Comparison of ENCODE assay signal across 8 mouse cellular contexts in genomic region chr2:132879261-132880044, GRCm38 (mm10). TPM values are rescaled to one million over a fixed set of nuclear protein-coding genes. Genes with fewer than 3 reads are reported as not detected.
DNase-seq lines count a peak whose midpoint lies in the region; ATAC-seq lines count a peak whose summit lies in the region.

No protein-coding gene starts in this region.

- DNase-seq in heart, adult 11 months: peak; percentile 91
- DNase-seq in heart, postnatal 25 days (ENCODE audit: low spot score): no peak
- DNase-seq in layer of hippocampus, postnatal 36 days: peak; percentile 27 to 37
- peak; percentile 43 for DNase-seq in yolk sac, embryonic 10.5 days (ENCODE audit: low spot score)

- H3K9ac ChIP-seq in heart, embryonic 15.5 days: peak overlapping the region; percentile 44
- H3K9ac ChIP-seq in midbrain, embryonic 16.5 days (ENCODE audit: low read depth, low read length): peak overlapping the region; percentile 68

- no peaks in the 10 kb centered on the region for H3K9me3 ChIP-seq in heart, embryonic 15.5 days (replicated peaks)
- H3K9me3 ChIP-seq in midbrain, embryonic 16.5 days (replicated peaks; ENCODE audit: control insufficient read depth, low read length, poor library complexity, severe bottlenecking): no peaks in the 10 kb centered on the region

- peak; percentile 32 for ATAC-seq in CD4-positive, CD25-positive, alpha-beta regulatory T cell, adult 4 months
- ATAC-seq in common myeloid progenitor, adult 5-6 weeks (replicated peaks; ENCODE audit: low read depth, poor library complexity, severe bottlenecking): peak; percentile 70
- ATAC-seq in heart, embryonic 15.5 days (replicated peaks; ENCODE audit: insufficient number of reproducible peaks, insufficient read depth, low FRiP score, low read depth): peak; percentile 20; the same call in 1 of the 2 replicates
- peak; percentile 89 for ATAC-seq in midbrain, embryonic 16.5 days

- H3K4me2 ChIP-seq in heart, embryonic 15.5 days: peak overlapping the region; percentile 90
- H3K4me2 ChIP-seq in midbrain, embryonic 16.5 days (ENCODE audit: low read length): peak overlapping the region; percentile 58

- H3K4me1 ChIP-seq in heart, embryonic 15.5 days (replicated peaks): peaks cover 14% of the 10 kb centered on the region
- H3K4me1 ChIP-seq in midbrain, embryonic 16.5 days (ENCODE audit: control insufficient read depth, insufficient read depth, low read length): peaks cover 6% of the 10 kb centered on the region; the same call in 1 of the 2 replicates

- H3K27ac ChIP-seq in heart, embryonic 15.5 days: no peak overlapping the region
- no peak overlapping the region for H3K27ac ChIP-seq in midbrain, embryonic 16.5 days (ENCODE audit: low read length)

- intact Hi-C loops in heart, postnatal 25 days (cut with DNase I): no loop called here

- peaks cover 54% of the 10 kb centered on the region for H3K27me3 ChIP-seq in heart, embryonic 15.5 days
- H3K27me3 ChIP-seq in midbrain, embryonic 16.5 days (ENCODE audit: control insufficient read depth, insufficient read depth, low read depth, low read length): peaks cover 28% of the 10 kb centered on the region

- no peaks in the 10 kb centered on the region for H3K36me3 ChIP-seq in heart, embryonic 15.5 days
- H3K36me3 ChIP-seq in midbrain, embryonic 16.5 days (ENCODE audit: control insufficient read depth, insufficient read depth, low read length): no peaks in the 10 kb centered on the region

- WGBS in heart, embryonic 15.5 days: under 1% methylated on average over 58 of the region's 58 CpGs
- under 1% methylated on average over 58 of the region's 58 CpGs for WGBS in midbrain, embryonic 16.5 days

- H3K4me3 ChIP-seq in heart, embryonic 15.5 days: peak overlapping the region; percentile 54
- H3K4me3 ChIP-seq in midbrain, embryonic 16.5 days (ENCODE audit: low read depth, low read length): peak overlapping the region; percentile 46

RNA-seq across cellular contexts. Expression of gene Lrrn4, which starts 1.2 kb away (rescaled TPM):
- total RNA-seq in heart, postnatal 25 days (2021): 1 to 10 TPM; 5.5 to 8.2 TPM
- polyA plus RNA-seq in CD4-positive, CD25-positive, alpha-beta regulatory T cell, adult 4 months (2017; shearing (Covaris generic)): 1 to 10 TPM in 1 of 2 experiments, under 1 TPM in 1; 0.51 to 1.0 TPM
- total RNA-seq in common myeloid progenitor, adult 5-6 weeks (2017): 0.49 and 0.82 TPM in 2 replicates
- polyA plus RNA-seq in heart, embryonic 15.5 days (2015; fragmentation: Nextera tagmentation; extraction: Ambion mirVana): 11.7 and 15.9 TPM in 2 replicates
- total RNA-seq in layer of hippocampus, postnatal 36 days (2021): under 1 TPM; 0.43 to 0.47 TPM
- 0.46 and 0.49 TPM in 2 replicates for polyA plus RNA-seq in midbrain, embryonic 16.5 days (2015; fragmentation: Nextera tagmentation; extraction: Ambion mirVana)

RNA-seq across cellular contexts. Expression of gene Crls1, which starts 33.0 kb away (rescaled TPM):
- total RNA-seq in heart, postnatal 25 days (2021): 10 to 100 TPM; 18.7 to 19.5 TPM
- 1 to 10 TPM; 3.4 to 5.4 TPM for polyA plus RNA-seq in CD4-positive, CD25-positive, alpha-beta regulatory T cell, adult 4 months (2017; shearing (Covaris generic))
- 35.3 and 38.8 TPM in 2 replicates for total RNA-seq in common myeloid progenitor, adult 5-6 weeks (2017)
- 15.8 and 16.9 TPM in 2 replicates for polyA plus RNA-seq in heart, embryonic 15.5 days (2015; fragmentation: Nextera tagmentation; extraction: Ambion mirVana)
- total RNA-seq in layer of hippocampus, postnatal 36 days (2021): 10 to 100 TPM; 41.2 to 49.4 TPM
- 6.5 TPM in 2 replicates for polyA plus RNA-seq in midbrain, embryonic 16.5 days (2015; fragmentation: Nextera tagmentation; extraction: Ambion mirVana)

Comparison
In these comparisons a context has a peak if more than half of its experiments do, and no peak if none do; other contexts are left out.
1. ATAC-seq: peak in every context shown above with its lines; median percentile 89 in midbrain, embryonic 16.5 days; 70 in common myeloid progenitor, adult 5-6 weeks; 32 in CD4-positive, CD25-positive, alpha-beta regulatory T cell, adult 4 months; 20 in heart, embryonic 15.5 days.